Mouse (Mus musculus): ENCODE results near the gene Olfr1151.

- TF ChIP-seq POLR2A (IDR thresholded peaks at IDR 0.05; ENCODE audit: insufficient read depth, low read length) = no peak
- no peak for TF ChIP-seq CTCF (IDR thresholded peaks at IDR 0.05; ENCODE audit: low read depth, low read length)
- TF ChIP-seq EP300 (IDR thresholded peaks at IDR 0.05; ENCODE audit: insufficient read depth, low read depth, low read length) = no peak
These were observed 10.5 kb downstream of the Olfr1151 start, which contains the start of gene Olfr1152 for GRCm38 (mm10) chr2:87866192-87866591.

Data from ES-Bruce4 (cell line).